Mouse (Mus musculus) neural tube, embryonic 10.5 days (tissue): ENCODE results near the gene Ythdf2.
A peak's percentile ranks its signal among the peaks of the same experiment; 100 is the strongest.

ENCODE experiments used
- DNase-seq: peaks from one replicate; pipeline ENCODE4 v3.0.0-alpha.2; 2017; ENCODE audit warnings: low spot score; ENCODE audit errors: extremely low spot score

The Ythdf2 gene

DNA sequence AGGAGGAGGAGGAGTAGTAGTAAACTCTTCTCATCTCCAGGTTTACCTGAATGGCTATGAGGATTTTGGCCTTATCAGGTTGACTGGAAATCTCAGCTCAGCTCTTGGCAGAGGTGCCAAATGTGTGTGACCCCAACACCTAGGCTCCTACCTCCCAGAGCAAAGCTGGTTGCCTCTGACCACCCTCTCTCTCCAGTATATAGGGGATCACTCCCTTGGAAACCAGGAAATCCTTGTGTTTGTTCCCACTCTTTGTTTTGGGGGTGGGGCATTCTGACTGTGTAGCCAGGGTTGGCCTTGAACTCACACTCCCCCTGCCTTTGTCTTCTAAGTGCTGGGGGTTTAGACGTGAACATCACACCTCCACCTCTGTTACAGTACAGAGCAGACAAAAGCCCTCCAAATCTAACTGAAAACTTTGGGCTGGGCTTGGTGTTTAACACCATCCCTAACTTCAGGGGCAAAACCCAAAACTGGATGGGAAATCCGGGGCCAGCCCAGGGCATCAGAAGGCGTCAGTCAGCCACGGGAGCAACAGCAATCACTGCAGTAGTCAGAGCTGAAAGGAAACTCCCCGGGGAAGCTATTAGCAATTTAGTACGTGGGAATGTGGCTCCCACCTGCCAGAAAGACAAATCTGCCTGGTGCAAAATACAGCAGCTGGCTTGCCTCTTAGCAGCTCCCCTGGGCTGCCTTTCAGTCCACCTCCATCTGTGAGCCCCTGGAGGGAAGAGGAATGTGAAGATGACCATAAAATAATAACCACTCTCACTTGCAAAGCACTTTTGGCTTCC is 57.0 kb downstream of the Ythdf2 start:
- no peak for DNase-seq

DNA sequence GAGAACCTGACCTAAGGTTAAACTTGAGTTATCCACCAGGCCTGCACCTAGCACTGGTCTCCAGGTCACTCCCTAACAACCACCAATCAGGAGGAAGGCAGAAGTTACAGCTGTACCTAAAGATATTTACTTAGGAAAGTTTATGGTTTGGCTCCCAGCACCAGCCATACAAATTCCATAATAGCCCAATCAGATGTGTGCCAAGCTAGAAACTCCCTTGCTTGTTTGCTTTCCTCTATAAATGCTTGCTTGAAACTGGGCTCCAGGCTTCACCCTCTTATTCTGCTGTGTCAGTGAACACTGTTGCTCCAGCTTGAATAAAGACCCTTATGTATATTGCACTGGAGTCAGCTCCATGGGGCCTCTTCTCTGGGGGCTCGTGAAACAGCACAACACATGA is 60.4 kb downstream of the Ythdf2 start:
- no peak for DNase-seq

DNA sequence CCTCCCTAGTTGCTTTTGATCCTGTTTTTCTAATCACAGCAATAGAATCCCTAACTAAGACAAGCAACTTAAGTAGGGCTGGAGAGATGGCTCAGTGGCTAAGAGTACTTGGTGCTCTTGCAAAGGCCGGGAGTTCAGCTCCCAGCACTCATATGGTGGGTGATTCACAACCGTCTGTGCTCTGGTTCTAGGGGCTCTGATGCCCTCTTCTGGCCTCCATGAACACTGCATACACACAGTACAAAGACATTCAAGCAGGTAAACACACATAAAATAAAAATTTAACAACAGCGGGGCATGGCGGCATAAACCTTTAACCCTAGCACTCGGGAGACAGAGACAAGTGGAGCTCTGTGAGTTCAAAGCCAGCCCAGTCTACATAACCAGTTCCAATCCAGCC is 65.9 kb downstream of the Ythdf2 start:
- DNase-seq: no peak

DNA sequence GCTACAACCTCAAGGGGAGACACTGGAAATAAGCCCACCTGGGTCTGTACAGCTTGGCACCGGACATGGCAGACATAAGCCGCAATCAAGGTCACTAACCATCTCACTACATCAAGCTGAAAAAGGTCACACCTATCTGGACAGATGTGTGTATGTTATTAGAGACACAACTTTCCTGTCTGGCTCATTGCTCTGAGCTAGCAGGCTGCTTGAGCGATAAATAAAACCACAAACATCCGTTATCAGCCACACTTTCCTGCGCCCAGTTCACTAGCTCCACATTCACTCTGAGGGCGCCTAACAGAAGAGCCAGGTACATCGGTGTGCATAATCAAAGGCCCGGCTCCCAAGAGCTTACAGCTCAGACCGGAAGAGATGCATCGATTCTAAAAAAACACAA is 67.0 kb downstream of the Ythdf2 start:
- DNase-seq: no peak

DNA sequence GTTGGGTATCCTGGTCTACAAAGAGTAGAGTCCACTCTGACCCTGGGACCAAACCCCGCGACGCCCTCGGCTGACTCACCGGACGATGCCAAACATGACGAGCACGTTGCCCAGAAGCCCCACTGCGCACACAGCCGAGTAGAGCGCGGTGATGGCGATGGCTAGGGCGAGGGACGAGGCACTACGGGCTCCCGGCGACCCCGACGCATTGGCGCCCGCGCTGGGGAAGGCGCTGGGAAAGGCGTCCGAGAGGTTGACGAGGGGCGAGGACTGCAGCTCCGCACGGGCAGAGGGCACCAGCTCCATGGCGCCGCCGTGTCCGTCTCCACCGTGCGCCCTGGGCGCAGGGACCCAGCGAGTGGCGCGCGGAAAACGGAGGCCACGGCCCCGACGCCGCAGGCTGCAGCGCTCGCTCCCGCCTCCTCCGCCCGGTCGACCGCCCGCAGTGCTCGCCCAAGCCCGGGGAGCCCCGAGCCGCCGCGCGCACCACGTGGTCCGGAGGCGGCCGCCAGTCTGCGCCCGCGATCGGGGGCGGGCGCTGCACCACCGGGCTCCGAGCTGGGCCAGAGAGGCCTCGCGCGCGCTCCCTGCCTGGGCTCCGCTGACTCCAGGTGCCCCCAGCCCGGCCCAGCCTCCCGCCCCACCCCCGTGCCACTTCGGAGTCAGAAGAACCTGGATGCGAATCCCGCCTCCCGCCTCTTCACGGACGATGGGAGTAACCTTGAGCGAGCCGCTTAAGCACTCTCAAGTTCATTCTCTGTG is 67.8 kb downstream of the Ythdf2 start, which contains the start of gene Oprd1:
Oprd1 (minus strand) TSS at position 407 of the 762 bp plus-strand sequence.
- DNase-seq: peak; percentile 54

DNA sequence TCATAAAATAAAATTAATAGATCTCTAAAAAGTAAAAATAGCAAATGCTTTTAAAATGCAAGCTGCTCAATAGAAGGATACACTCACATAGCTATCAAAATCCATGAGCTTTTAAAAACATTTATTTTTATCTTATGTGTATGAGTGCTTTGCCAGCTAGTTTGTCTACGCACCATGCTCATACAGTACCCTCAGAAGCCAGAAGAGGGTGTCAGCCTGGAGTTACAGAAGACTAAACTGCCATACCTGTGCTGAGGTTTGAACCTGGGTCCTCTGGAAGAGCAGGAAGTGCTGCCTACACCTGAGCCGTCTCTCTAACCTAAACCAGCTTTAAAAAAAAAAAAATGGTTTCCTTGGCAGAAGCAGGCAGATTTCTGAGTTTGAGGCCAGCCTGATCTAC is 73.5 kb downstream of the Ythdf2 start:
- no peak for DNase-seq

DNA sequence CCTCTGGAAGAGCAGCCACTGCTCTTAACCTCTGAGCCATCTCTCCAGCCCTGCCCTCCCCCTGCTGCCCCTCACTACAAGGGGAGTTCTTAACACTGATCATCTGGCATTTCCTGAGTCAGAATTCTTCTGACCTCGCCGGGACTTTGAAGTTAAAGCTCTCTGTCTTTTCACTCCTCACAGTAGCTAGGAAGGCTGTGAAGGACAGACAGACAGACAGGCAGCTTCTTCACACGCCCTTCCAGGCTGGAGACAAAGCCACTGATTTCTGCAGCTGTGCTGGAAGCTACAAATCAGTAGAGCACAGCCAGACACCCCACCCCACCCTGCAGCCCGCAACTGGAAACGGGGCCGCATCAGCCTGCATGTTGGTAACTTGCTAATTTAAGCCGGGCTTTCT is 75.1 kb downstream of the Ythdf2 start:
- DNase-seq: no peak
